Mouse (Mus musculus): ENCODE results near the gene Foxn3. TPM values are rescaled to one million over a fixed set of nuclear protein-coding genes. Genes with fewer than 3 reads are reported as not detected.

Foxn3 gene
- polyA plus RNA-seq, 1 experiment from 2014 or later: 74.5 TPM

GRCm38 (mm10) chr12:99426207-99426916 is 137.0 kb downstream of the Foxn3 start:
- no peak overlapping the region for H3K9ac ChIP-seq
- no peak overlapping the region for H3K27ac ChIP-seq (replicated peaks)
- H3K27me3 ChIP-seq: no peaks in the 10 kb centered on the region
- no peak overlapping the region for H3K4me2 ChIP-seq
- no peak overlapping the region for H3K4me3 ChIP-seq
- no peaks in the 10 kb centered on the region for H3K4me1 ChIP-seq (replicated peaks)
- H3K9me3 ChIP-seq: no peaks in the 10 kb centered on the region
- no peak for ATAC-seq (ENCODE audit: low read depth)
- H3K36me3 ChIP-seq: no peaks in the 10 kb centered on the region
- WGBS: 82% methylated on average over 14 of the region's 14 CpGs

DNA sequence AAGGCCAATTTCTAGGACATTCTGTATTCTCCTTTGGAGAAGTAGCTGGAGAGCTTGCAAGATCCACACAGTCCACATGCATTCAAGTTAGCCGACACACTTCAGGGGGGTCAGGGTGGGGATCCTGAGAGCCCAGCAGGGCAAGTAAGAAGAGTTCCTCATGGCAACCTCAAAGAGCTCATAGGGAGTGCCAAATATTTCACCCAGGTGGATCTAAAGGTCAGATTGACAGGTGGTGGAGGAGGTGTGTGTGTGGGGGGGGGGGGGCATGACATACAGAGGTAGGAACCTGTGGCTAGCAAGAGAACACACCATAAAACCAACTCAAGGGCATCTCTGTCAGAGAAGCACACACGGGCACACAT is 144.0 kb downstream of the Foxn3 start:
- Histone ChIP-seq H3K27ac (replicated peaks) (no peak overlapping the region), H3K9me3 (no peaks in the 10 kb centered on the region), H3K36me3 (no peaks in the 10 kb centered on the region), H3K9ac (no peak overlapping the region), H3K4me3 (no peak overlapping the region), H3K4me1 (replicated peaks) (no peaks in the 10 kb centered on the region), H3K27me3 (no peaks in the 10 kb centered on the region), H3K4me2 (no peak overlapping the region)
- WGBS: 86% methylated on average over 2 of the region's 2 CpGs
- no peak for ATAC-seq (ENCODE audit: low read depth)

DNA sequence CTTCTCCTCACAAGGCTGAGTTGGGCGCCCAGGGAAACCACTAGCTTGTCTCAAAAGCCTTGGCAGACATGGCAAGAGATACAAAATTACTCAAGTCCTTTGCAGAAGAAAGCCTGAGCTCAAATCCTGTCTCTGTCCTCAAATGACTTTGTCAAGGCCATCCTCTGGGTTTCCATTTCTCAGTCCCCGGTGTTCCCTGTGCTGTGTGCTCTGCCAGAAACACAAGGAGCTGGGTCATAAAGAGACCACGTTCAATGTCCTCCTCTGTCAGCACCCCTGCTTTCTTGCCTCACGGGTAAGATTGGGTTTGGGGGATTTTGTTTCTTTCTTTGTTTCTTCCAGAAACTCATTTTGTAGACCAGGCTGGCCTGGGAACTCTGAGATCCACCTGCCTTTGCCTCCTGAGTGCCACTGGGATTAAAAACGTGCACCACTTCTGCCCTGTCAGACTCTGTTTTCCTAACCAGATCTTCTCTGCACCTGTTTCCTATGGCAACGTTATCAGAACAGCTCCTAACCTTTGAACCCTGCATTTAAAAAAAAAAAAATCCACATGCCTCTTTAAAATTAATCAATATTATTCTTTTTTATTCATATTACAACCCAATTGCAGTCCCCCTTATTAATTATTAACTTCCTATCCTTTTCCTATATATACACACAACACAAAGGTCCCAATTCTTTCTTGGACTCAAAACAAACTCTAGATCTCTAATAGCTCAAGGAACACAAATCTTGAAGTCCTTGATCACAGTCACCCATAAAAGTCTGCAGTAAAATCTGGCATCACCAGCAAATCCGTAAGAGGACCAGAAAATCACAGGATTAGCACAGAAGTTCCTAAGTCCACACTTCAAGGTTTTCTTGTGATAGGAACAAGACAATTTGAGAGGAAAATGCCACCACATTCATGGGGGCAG is 144.6 kb downstream of the Foxn3 start:
- 74% methylated on average over 7 of the region's 7 CpGs for WGBS
- no peaks in the 10 kb centered on the region for H3K36me3 ChIP-seq
- H3K4me2 ChIP-seq: no peak overlapping the region
- H3K4me3 ChIP-seq: no peak overlapping the region
- no peaks in the 10 kb centered on the region for H3K9me3 ChIP-seq
- no peaks in the 10 kb centered on the region for H3K4me1 ChIP-seq (replicated peaks)
- no peaks in the 10 kb centered on the region for H3K27me3 ChIP-seq
- no peak for ATAC-seq (ENCODE audit: low read depth)
- H3K27ac ChIP-seq (replicated peaks): no peak overlapping the region
- no peak overlapping the region for H3K9ac ChIP-seq

DNA sequence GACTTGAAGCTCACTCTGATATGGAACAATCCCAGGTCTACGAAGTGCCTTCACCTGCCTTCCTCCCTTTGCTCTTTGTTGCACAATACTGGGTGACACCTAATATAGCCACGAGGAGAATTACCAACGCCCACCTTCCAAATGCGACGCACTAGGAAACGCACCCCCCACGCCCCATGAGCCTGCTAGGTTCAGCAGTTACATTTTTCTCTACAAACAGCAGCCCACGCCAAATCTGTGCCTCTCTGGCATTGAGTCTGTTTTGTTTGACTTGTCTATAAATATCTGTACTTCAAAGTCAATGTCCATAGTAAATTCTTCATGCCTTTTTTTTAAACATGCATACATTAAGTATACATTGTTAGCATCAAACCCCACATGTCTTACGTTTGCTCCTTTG is 145.5 kb downstream of the Foxn3 start:
- H3K9me3 ChIP-seq: no peaks in the 10 kb centered on the region
- no peak for ATAC-seq (ENCODE audit: low read depth)
- H3K27ac ChIP-seq (replicated peaks): no peak overlapping the region
- no peak overlapping the region for H3K9ac ChIP-seq
- no peaks in the 10 kb centered on the region for H3K4me1 ChIP-seq (replicated peaks)
- WGBS: 80% methylated on average over 9 of the region's 9 CpGs
- no peaks in the 10 kb centered on the region for H3K36me3 ChIP-seq
- no peak overlapping the region for H3K4me3 ChIP-seq
- H3K4me2 ChIP-seq: no peak overlapping the region
- no peaks in the 10 kb centered on the region for H3K27me3 ChIP-seq

DNA sequence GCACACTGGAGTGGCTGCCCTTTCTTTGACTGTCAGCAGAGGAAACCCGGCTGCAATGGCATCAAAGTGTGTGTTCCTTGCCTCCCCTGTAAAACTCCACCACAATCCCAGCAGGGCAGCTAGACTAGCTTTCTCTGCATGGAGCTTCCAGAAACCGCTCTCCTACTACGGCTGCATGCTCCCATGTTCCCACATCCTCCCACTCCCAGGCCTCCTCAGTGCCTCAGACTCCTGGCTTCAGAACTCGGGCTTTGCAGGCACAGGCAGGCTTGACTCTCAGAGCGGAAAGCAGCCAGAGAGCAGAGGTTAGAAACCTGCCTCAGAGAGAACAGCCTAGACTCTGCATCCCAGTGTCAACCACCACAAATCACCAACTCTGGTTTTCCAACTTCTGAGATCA is 147.8 kb downstream of the Foxn3 start:
- Histone ChIP-seq H3K27me3 (no peaks in the 10 kb centered on the region), H3K4me2 (no peak overlapping the region), H3K27ac (replicated peaks) (no peak overlapping the region)

DNA sequence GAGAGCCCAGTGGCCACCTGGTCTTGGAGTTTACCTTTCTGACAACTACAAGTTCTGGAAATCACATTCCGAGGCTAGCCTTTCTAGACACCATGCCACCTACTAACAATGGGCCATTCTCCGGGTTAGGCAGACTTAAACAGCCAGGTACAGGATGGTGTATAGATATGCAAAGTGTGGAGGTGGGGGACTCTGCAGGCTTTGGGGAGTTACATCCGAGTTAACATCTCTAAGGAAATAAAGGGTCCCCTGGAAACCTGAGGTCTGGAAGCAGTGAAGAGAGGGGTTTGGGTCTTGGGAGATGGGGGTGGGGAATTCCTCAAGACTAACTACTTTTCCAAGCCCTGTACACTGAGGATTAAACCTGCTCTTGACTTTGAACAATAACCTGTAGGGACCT is 150.9 kb downstream of the Foxn3 start:
- no peak for ATAC-seq (ENCODE audit: low read depth)
- Histone ChIP-seq H3K9ac (no peak overlapping the region), H3K4me2 (no peak overlapping the region), H3K4me1 (replicated peaks) (peaks cover 9% of the 10 kb centered on the region), H3K27me3 (no peaks in the 10 kb centered on the region), H3K4me3 (no peak overlapping the region), H3K9me3 (no peaks in the 10 kb centered on the region), H3K36me3 (no peaks in the 10 kb centered on the region), H3K27ac (replicated peaks) (no peak overlapping the region)
- 32% methylated on average over 3 of the region's 3 CpGs for WGBS

More for the DNA sequence above, 147.8 kb downstream of the Foxn3 start:
- no peak overlapping the region for H3K4me3 ChIP-seq
- H3K9me3 ChIP-seq: no peaks in the 10 kb centered on the region
- H3K4me1 ChIP-seq (replicated peaks): no peaks in the 10 kb centered on the region
- no peaks in the 10 kb centered on the region for H3K36me3 ChIP-seq
- WGBS: 60% methylated on average over 5 of the region's 5 CpGs
- ATAC-seq (ENCODE audit: low read depth): no peak
- no peak overlapping the region for H3K9ac ChIP-seq

GRCm38 (mm10) chr12:99412034-99412433 is 151.3 kb downstream of the Foxn3 start:
- WGBS: 42% methylated on average over 7 of the region's 7 CpGs
- no peak for ATAC-seq (ENCODE audit: low read depth)
- Histone ChIP-seq H3K27me3 (no peaks in the 10 kb centered on the region), H3K4me3 (no peak overlapping the region), H3K4me1 (replicated peaks) (peaks cover 14% of the 10 kb centered on the region), H3K36me3 (no peaks in the 10 kb centered on the region), H3K9ac (no peak overlapping the region), H3K27ac (replicated peaks) (no peak overlapping the region), H3K4me2 (no peak overlapping the region), H3K9me3 (no peaks in the 10 kb centered on the region)

GRCm38 (mm10) chr12:99408651-99409050 is 154.7 kb downstream of the Foxn3 start:
- Histone ChIP-seq H3K4me2 (no peak overlapping the region), H3K9ac (no peak overlapping the region), H3K4me3 (no peak overlapping the region), H3K27ac (replicated peaks) (0 out of 2 replicates have a peak overlapping the region, but pooled peaks have one; percentile 5), H3K36me3 (no peaks in the 10 kb centered on the region), H3K4me1 (replicated peaks) (peaks cover 24% of the 10 kb centered on the region), H3K27me3 (no peaks in the 10 kb centered on the region), H3K9me3 (no peaks in the 10 kb centered on the region)
- WGBS: 42% methylated on average over 3 of the region's 3 CpGs
- no peak for ATAC-seq (ENCODE audit: low read depth)

DNA sequence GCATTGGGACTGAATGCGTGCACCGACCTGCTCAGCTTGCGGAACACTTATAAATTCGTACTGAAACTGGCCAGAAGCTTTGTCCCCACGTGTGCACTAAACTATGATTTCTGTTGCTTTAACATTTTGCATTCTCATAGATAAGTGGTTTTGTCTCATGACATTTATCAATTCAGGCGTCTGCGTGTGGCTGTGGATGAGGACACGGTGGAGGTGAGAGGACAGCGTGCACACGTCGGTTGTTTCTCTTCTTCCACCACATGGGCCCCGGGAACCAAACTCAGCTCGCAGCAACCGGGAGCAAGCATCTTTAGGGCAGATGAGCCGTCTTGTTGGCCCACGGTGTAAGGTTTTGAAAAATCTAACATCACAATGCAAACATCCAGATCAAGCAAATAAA is 155.3 kb downstream of the Foxn3 start:
- Histone ChIP-seq H3K27ac (replicated peaks) (no peak overlapping the region), H3K27me3 (no peaks in the 10 kb centered on the region), H3K4me1 (replicated peaks) (peaks cover 24% of the 10 kb centered on the region), H3K36me3 (no peaks in the 10 kb centered on the region), H3K9me3 (no peaks in the 10 kb centered on the region), H3K4me3 (no peak overlapping the region), H3K4me2 (no peak overlapping the region), H3K9ac (no peak overlapping the region)
- ATAC-seq (ENCODE audit: low read depth): no peak
- WGBS: 87% methylated on average over 16 of the region's 16 CpGs

- Histone ChIP-seq H3K4me1 (replicated peaks) (peaks cover 24% of the 10 kb centered on the region), H3K36me3 (no peaks in the 10 kb centered on the region), H3K9ac (no peak overlapping the region), H3K27me3 (no peaks in the 10 kb centered on the region), H3K4me3 (no peak overlapping the region), H3K9me3 (no peaks in the 10 kb centered on the region), H3K4me2 (peak overlapping the region; percentile 2; the same call in 1 of the 2 replicates), H3K27ac (replicated peaks) (0 out of 2 replicates have a peak overlapping the region, but pooled peaks have one; percentile 4)
- WGBS: 76% methylated on average over 6 of the region's 6 CpGs
- ATAC-seq (ENCODE audit: low read depth): no peak
These were observed 156.1 kb downstream of the Foxn3 start for GRCm38 (mm10) chr12:99407318-99407716.

GRCm38 (mm10) chr12:99406697-99407317 is 156.6 kb downstream of the Foxn3 start:
- Histone ChIP-seq H3K27ac (replicated peaks) (0 out of 2 replicates have a peak overlapping the region, but pooled peaks have one; percentile 4), H3K9ac (no peak overlapping the region), H3K4me2 (peak overlapping the region; percentile 2; the same call in 1 of the 2 replicates), H3K27me3 (no peaks in the 10 kb centered on the region), H3K4me1 (replicated peaks) (peaks cover 24% of the 10 kb centered on the region), H3K9me3 (no peaks in the 10 kb centered on the region), H3K36me3 (no peaks in the 10 kb centered on the region), H3K4me3 (no peak overlapping the region)
- ATAC-seq (ENCODE audit: low read depth): no peak
- 65% methylated on average over 15 of the region's 15 CpGs for WGBS

GRCm38 (mm10) chr12:99406254-99406653 is 157.1 kb downstream of the Foxn3 start:
- Histone ChIP-seq H3K9ac (no peak overlapping the region), H3K27me3 (no peaks in the 10 kb centered on the region), H3K4me1 (replicated peaks) (peaks cover 24% of the 10 kb centered on the region), H3K36me3 (no peaks in the 10 kb centered on the region), H3K27ac (replicated peaks) (no peak overlapping the region; the same call in 1 of the 2 replicates), H3K4me3 (no peak overlapping the region), H3K9me3 (no peaks in the 10 kb centered on the region), H3K4me2 (no peak overlapping the region)
- no peak for ATAC-seq (ENCODE audit: low read depth)
- WGBS: 12% methylated on average over 9 of the region's 9 CpGs

Measured in neural tube, embryonic 13.5 days (tissue).